Mouse (Mus musculus): ENCODE measurements around the gene Ppp1r13l.
A peak's percentile ranks its signal among the peaks of the same experiment; 100 is the strongest.

DNA sequence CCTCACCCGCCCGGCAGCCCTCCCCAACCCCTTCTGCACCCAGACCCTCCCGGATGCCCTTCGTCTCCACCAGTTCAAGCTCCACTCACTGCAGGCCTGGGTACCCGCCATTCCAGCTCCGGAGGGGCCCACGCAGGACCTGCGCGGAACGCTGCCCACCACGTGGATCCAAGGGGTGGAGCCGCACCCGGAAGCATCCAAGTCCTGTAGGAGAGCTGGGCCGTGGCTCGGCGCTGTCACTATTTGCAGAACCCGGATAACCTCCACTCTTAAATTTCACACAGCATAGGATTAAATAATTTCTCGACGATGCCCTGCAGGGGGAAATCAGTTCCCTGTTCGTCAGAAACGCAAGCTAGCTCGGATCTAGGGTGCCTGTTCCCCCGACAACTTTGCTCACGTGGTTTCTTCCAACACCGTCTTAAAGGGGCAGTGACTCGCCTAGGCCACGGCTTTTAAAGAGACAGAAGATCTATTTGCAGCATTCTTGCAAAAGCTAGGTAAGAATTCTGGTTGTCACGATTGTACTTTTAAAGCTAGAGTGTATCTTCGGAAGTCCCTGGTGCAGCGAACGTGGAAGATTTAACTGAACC is at the start of gene Ppp1r13l, which contains the start of gene Cd3eap:
- TF ChIP-seq POLR2A (IDR thresholded peaks at IDR 0.05; ENCODE audit: control insufficient read depth, extremely low read depth, insufficient read depth, low read length, poor library complexity) (0 out of 2 replicates have a peak, but pooled peaks have one; percentile 32), CTCF (IDR thresholded peaks at IDR 0.05; ENCODE audit: borderline replicate concordance, control insufficient read depth, extremely low read depth, insufficient read depth, low read length, poor library complexity) (no peak)
